Mouse (Mus musculus) forebrain, embryonic 15.5 days (tissue): ENCODE data around the gene Ston1. TPM values are rescaled to one million over a fixed set of nuclear protein-coding genes. Genes with fewer than 3 reads are reported as not detected.
A peak's percentile ranks its signal among the peaks of the same experiment; 100 is the strongest.

ENCODE experiments used
- ATAC-seq: fragments of 200-750 bp; cut with Nextera tagmentation; replicated peaks from 2 replicates; pipeline ENCODE4 v1.8.0; 2017; ENCODE audit warnings: mild to moderate bottlenecking, moderate TSS enrichment, moderate library complexity
- H3K27ac ChIP-seq: fragments of 300-500 bp; sonication (generic); replicated peaks from 2 replicates; pipeline ENCODE4 v1.5.1; 2015; ENCODE audit warnings: mild to moderate bottlenecking, inconsistent platforms
- H3K27me3 ChIP-seq: fragments of 300-500 bp; sonication (generic); 2 replicates; pipeline ENCODE4 v1.6.1; 2015; ENCODE audit warnings: inconsistent platforms
- H3K36me3 ChIP-seq: fragments of 300-500 bp; sonication (generic); 2 replicates; pipeline ENCODE4 v1.6.1; 2015; ENCODE audit warnings: mild to moderate bottlenecking, inconsistent platforms
- H3K4me1 ChIP-seq: fragments of 300-500 bp; sonication (generic); 2 replicates; pipeline ENCODE4 v1.6.1; 2015; ENCODE audit warnings: inconsistent platforms
- H3K4me2 ChIP-seq: fragments of 300-500 bp; sonication (generic); replicated peaks from 2 replicates; pipeline ENCODE4 v1.6.1; 2015; ENCODE audit warnings: mild to moderate bottlenecking, inconsistent platforms
- H3K4me3 ChIP-seq: fragments of 300-500 bp; sonication (generic); 2 replicates; pipeline ENCODE4 v1.5.1; 2015; ENCODE audit warnings: mild to moderate bottlenecking, inconsistent platforms
- H3K9ac ChIP-seq: fragments of 300-500 bp; sonication (generic); replicated peaks from 2 replicates; pipeline ENCODE4 v1.6.1; 2015; ENCODE audit warnings: mild to moderate bottlenecking, inconsistent platforms
- H3K9me3 ChIP-seq: fragments of 300-500 bp; sonication (generic); 2 replicates; pipeline ENCODE4 v1.6.1; 2016; ENCODE audit warnings: inconsistent platforms
- WGBS: fragments of 180-500 bp; shearing (Covaris S2); methylation state at CpG from one replicate; pipeline ENCODE4 v1.1.7; 2015; ENCODE audit warnings: mixed read lengths; 5-methylcytosine and 5-hydroxymethylcytosine counted together
- polyA plus RNA-seq: library from polyadenylated mRNA; unstranded; fragments of >200 nt; fragmentation: Nextera tagmentation; extraction: Ambion mirVana; gene quantifications from 2 replicates; pipeline ENCODE4 v1.2.1, GENCODE M21; 2015

Ston1 gene
- polyA plus RNA-seq, 1 experiment from 2014 or later: 1.9 TPM

GRCm38 (mm10) chr17:88614733-88615132 lies 17.2 kb downstream of the Ston1 start:
- Histone ChIP-seq H3K9ac (no peak overlapping the region), H3K36me3 (no peaks in the 10 kb centered on the region), H3K9me3 (no peaks in the 10 kb centered on the region), H3K4me2 (no peak overlapping the region), H3K4me3 (no peak overlapping the region), H3K27ac (no peak overlapping the region), H3K27me3 (no peaks in the 10 kb centered on the region), H3K4me1 (no peaks in the 10 kb centered on the region)
- ATAC-seq: no peak
- 96% methylated on average over 1 of the region's 1 CpGs for WGBS

- Histone ChIP-seq H3K4me1 (no peaks in the 10 kb centered on the region), H3K36me3 (no peaks in the 10 kb centered on the region), H3K4me2 (no peak overlapping the region), H3K9me3 (no peaks in the 10 kb centered on the region), H3K4me3 (no peak overlapping the region), H3K9ac (no peak overlapping the region), H3K27me3 (no peaks in the 10 kb centered on the region), H3K27ac (no peak overlapping the region)
- ATAC-seq: no peak
- WGBS: 86% methylated on average over 1 of the region's 1 CpGs
Measured at GRCm38 (mm10) chr17:88615492-88616155, 18.1 kb downstream of the Ston1 start.

GRCm38 (mm10) chr17:88620935-88621334 lies 23.5 kb downstream of the Ston1 start:
- Histone ChIP-seq H3K4me2 (no peak overlapping the region), H3K27ac (no peak overlapping the region), H3K4me1 (no peaks in the 10 kb centered on the region), H3K27me3 (no peaks in the 10 kb centered on the region), H3K9ac (no peak overlapping the region), H3K36me3 (no peaks in the 10 kb centered on the region), H3K9me3 (no peaks in the 10 kb centered on the region), H3K4me3 (no peak overlapping the region)
- no peak for ATAC-seq
- 91% methylated on average over 4 of the region's 4 CpGs for WGBS

- ATAC-seq: no peak
- H3K4me3 ChIP-seq: no peak overlapping the region
- H3K27ac ChIP-seq: no peak overlapping the region
- 89% methylated on average over 3 of the region's 3 CpGs for WGBS
- H3K4me2 ChIP-seq: no peak overlapping the region
- H3K9me3 ChIP-seq: no peaks in the 10 kb centered on the region
- no peaks in the 10 kb centered on the region for H3K4me1 ChIP-seq
- H3K27me3 ChIP-seq: no peaks in the 10 kb centered on the region
- no peak overlapping the region for H3K9ac ChIP-seq
- no peaks in the 10 kb centered on the region for H3K36me3 ChIP-seq
Measured at GRCm38 (mm10) chr17:88621374-88621773, 23.9 kb downstream of the Ston1 start.

- Histone ChIP-seq H3K27me3 (no peaks in the 10 kb centered on the region), H3K27ac (no peak overlapping the region), H3K4me2 (no peak overlapping the region), H3K4me3 (no peak overlapping the region), H3K9ac (no peak overlapping the region), H3K9me3 (no peaks in the 10 kb centered on the region), H3K36me3 (no peaks in the 10 kb centered on the region), H3K4me1 (no peaks in the 10 kb centered on the region)
- ATAC-seq: no peak
- WGBS: 69% methylated on average over 1 of the region's 1 CpGs
Measured at GRCm38 (mm10) chr17:88622711-88623110, 25.2 kb downstream of the Ston1 start.

GRCm38 (mm10) chr17:88624386-88624785 lies 26.9 kb downstream of the Ston1 start:
- no peak overlapping the region for H3K4me2 ChIP-seq
- WGBS: 89% methylated on average over 4 of the region's 4 CpGs
- no peaks in the 10 kb centered on the region for H3K9me3 ChIP-seq
- no peak overlapping the region for H3K4me3 ChIP-seq
- H3K9ac ChIP-seq: no peak overlapping the region
- no peak for ATAC-seq
- H3K27me3 ChIP-seq: no peaks in the 10 kb centered on the region
- H3K36me3 ChIP-seq: no peaks in the 10 kb centered on the region
- no peak overlapping the region for H3K27ac ChIP-seq
- peaks cover 6% of the 10 kb centered on the region for H3K4me1 ChIP-seq

- 91% methylated on average over 13 of the region's 13 CpGs for WGBS
- H3K27me3 ChIP-seq: no peaks in the 10 kb centered on the region
- H3K9ac ChIP-seq: no peak overlapping the region
- peaks cover 16% of the 10 kb centered on the region for H3K4me1 ChIP-seq
- no peak overlapping the region for H3K27ac ChIP-seq
- H3K4me3 ChIP-seq: no peak overlapping the region
- H3K4me2 ChIP-seq: no peak overlapping the region
- no peak for ATAC-seq
- H3K36me3 ChIP-seq: no peaks in the 10 kb centered on the region
- H3K9me3 ChIP-seq: no peaks in the 10 kb centered on the region
Measured at GRCm38 (mm10) chr17:88625350-88625749, 27.9 kb downstream of the Ston1 start.

- no peak overlapping the region for H3K9ac ChIP-seq
- WGBS: 86% methylated on average over 7 of the region's 7 CpGs
- no peak overlapping the region for H3K4me2 ChIP-seq
- no peaks in the 10 kb centered on the region for H3K36me3 ChIP-seq
- no peak overlapping the region for H3K4me3 ChIP-seq
- H3K27me3 ChIP-seq: no peaks in the 10 kb centered on the region
- H3K4me1 ChIP-seq: peaks cover 21% of the 10 kb centered on the region
- no peak overlapping the region for H3K27ac ChIP-seq
- H3K9me3 ChIP-seq: no peaks in the 10 kb centered on the region
- no peak for ATAC-seq
Measured at GRCm38 (mm10) chr17:88625931-88626330, 28.4 kb downstream of the Ston1 start.

- no peaks in the 10 kb centered on the region for H3K27me3 ChIP-seq
- no peak for ATAC-seq
- no peak overlapping the region for H3K27ac ChIP-seq
- no peak overlapping the region for H3K9ac ChIP-seq
- no peaks in the 10 kb centered on the region for H3K36me3 ChIP-seq
- no peaks in the 10 kb centered on the region for H3K9me3 ChIP-seq
- H3K4me2 ChIP-seq: no peak overlapping the region
- H3K4me3 ChIP-seq: no peak overlapping the region
- H3K4me1 ChIP-seq: peaks cover 21% of the 10 kb centered on the region
- WGBS: 55% methylated on average over 7 of the region's 7 CpGs
Measured at GRCm38 (mm10) chr17:88626347-88626811, 28.9 kb downstream of the Ston1 start.

GRCm38 (mm10) chr17:88627150-88627549 lies 29.7 kb downstream of the Ston1 start:
- Histone ChIP-seq H3K4me3 (no peak overlapping the region), H3K4me2 (no peak overlapping the region), H3K27ac (no peak overlapping the region), H3K4me1 (peaks cover 24% of the 10 kb centered on the region), H3K9ac (no peak overlapping the region), H3K36me3 (no peaks in the 10 kb centered on the region), H3K27me3 (no peaks in the 10 kb centered on the region), H3K9me3 (no peaks in the 10 kb centered on the region)
- ATAC-seq: no peak
- 86% methylated on average over 7 of the region's 7 CpGs for whole genome bisulfite sequencing

- Histone ChIP-seq H3K27me3 (no peaks in the 10 kb centered on the region), H3K4me1 (peaks cover 24% of the 10 kb centered on the region), H3K36me3 (no peaks in the 10 kb centered on the region), H3K27ac (peak overlapping the region; percentile 83), H3K4me2 (0 out of 2 replicates have a peak overlapping the region, but pooled peaks have one; percentile 7), H3K9ac (no peak overlapping the region), H3K4me3 (no peak overlapping the region), H3K9me3 (no peaks in the 10 kb centered on the region)
- 42% methylated on average over 10 of the region's 10 CpGs for WGBS
- peak; percentile 74 for ATAC-seq
Measured at GRCm38 (mm10) chr17:88628676-88629380, 31.3 kb downstream of the Ston1 start.

GRCm38 (mm10) chr17:88629381-88629759 lies 31.9 kb downstream of the Ston1 start:
- ATAC-seq: peak; percentile 72
- 0 out of 2 replicates have a peak overlapping the region, but pooled peaks have one; percentile 7 for H3K4me2 ChIP-seq
- WGBS: 25% methylated on average over 4 of the region's 4 CpGs

More at GRCm38 (mm10) chr17:88629381-88629759, 31.9 kb downstream of the Ston1 start:
- H3K9me3 ChIP-seq: no peaks in the 10 kb centered on the region
- peaks cover 24% of the 10 kb centered on the region for H3K4me1 ChIP-seq
- H3K27me3 ChIP-seq: no peaks in the 10 kb centered on the region
- H3K9ac ChIP-seq: no peak overlapping the region
- H3K36me3 ChIP-seq: no peaks in the 10 kb centered on the region
- H3K4me3 ChIP-seq: no peak overlapping the region
- peak overlapping the region; percentile 83 for H3K27ac ChIP-seq
